Mouse (Mus musculus) fibroblast of lung, adult 2 months (primary cell): ENCODE results near the gene Spint2.

Experiments used
- DNase-seq: peaks from one replicate; pipeline ENCODE4 v3.0.0-alpha.2; 2011; ENCODE audit warnings: low read depth

Gene Spint2

DNA sequence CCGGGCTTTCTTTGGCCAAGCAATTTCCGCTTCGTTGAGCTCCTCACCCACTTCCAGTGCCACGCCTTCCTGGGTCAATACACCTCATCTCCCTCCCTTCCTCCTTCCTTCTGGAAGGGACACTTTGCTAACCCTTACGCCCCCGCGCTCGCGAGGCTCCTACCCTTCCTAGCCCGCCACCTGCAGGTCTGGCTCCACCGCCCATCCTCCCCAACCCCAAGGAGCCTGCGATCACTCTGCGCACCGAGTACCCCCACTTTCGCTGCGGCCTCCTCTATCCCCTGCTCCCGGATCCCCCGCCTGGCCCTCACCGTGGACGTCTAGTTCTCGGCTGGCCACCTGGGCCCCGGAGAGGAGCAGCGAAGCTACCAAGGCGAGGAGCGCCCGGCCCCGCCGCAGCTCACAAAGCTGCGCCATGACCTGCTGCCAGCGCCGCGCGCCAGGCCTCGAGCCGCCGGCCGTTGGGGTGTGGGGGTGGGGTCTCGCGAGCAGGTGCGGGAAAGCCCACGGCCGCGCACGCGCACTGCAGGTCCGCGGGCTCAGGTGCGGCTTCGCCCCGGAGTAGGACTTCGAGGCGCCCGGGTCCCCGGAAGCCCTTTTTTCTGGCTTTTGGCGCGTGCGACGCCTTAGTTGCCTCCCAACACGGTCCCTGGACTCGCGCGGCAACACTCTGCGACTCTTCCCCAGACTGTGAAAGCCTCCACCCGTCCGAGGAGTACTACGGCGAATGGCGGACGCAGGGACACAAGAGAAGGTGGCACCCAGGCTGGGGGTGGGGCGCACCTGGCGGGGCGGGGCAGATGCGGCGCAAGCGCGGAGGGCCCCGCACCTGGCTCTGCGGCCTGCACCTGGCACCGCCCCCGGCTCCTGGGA lies at the start of gene Spint2:
Gene Spint2, minus strand, starts transcription at position 712 of the 873 bp plus-strand sequence.
- DNase-seq, result no peak

DNA sequence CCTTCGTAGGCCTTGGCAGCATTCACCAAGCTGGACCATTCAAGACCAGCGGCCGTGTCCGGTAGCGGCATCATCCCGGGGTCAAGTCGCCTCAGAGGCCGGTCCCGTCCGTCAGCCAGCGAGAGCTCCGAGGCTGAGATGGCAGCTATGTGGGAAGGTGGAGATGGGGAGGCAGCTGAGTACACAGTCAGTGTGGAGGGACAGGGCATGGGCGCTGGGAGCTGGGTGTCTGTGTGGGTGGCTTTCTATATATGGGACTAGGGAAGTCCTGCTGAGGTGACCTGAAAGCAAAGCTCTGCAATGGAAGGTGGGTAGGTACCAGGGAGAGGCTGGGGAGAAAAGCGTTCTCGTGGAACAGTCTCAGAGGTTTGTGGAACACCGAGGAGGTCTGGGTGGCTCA lies 47.3 kb upstream of the Spint2 start:
- DNase-seq, result no peak

DNA sequence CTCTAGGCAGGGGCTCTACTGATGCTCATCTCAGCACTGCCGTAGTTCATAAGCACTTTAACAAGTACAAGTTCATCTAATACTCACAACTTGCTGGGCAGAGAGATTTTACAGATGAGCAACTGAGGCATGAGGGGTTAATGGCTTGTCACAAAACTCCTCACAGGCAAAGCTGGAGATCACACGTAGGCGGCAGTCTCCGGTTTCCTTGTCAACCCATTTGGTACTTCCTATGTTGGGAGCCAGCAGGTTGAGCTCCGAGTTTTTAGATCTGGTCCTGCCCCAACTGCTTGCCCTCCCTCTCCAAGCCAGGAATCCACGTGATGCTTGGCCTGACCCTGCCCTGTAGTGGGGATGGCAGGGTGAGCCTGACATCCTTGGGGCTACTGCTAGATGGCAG lies 45.4 kb upstream of the Spint2 start:
- DNase-seq, result no peak

DNA sequence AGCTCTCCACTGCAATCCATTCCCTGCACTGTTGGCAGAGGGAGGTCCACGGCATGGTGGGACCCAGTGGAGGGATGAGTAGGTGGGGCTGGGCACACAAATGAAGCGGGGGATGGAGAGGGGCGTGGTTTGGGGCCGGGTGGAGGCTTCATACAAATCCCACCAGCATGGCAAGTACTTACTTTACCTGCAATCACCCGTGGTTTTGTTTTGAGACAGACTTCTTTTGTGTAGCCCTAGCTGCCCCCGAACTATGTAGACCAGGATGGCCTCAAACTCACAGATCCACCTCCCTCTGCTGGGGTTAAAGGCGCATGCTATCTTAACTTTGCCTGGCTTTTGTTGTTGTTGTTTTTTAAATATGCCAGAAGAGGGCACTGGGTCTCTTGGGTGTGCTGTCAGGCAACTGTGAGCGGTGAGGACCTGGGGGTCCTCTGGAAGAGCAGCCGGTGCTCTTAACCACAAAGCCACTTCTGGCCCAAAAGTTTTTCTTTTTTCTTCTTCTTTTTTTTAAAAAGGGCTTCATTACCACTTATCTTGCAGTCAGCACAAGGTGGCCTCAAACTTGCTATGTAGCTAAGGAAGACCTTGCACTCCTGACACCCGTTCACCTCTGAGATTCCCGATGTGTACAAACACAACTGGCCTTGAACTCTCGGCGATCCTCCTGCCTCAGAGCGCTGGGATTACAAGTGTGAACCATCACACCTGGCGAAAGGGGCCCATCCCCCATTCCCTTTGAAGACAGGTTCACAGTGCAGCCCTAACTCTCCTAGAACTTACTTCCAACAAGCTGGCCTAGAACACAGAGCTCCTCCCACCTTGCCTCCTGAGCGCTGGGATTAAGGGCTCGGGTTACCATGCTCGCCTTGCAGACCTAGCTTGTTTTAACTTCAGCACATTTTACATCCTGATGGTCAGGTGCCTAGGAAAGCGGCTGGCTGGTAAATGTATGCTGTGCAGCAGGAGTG lies 37.9 kb upstream of the Spint2 start:
- DNase-seq, result no peak

DNA sequence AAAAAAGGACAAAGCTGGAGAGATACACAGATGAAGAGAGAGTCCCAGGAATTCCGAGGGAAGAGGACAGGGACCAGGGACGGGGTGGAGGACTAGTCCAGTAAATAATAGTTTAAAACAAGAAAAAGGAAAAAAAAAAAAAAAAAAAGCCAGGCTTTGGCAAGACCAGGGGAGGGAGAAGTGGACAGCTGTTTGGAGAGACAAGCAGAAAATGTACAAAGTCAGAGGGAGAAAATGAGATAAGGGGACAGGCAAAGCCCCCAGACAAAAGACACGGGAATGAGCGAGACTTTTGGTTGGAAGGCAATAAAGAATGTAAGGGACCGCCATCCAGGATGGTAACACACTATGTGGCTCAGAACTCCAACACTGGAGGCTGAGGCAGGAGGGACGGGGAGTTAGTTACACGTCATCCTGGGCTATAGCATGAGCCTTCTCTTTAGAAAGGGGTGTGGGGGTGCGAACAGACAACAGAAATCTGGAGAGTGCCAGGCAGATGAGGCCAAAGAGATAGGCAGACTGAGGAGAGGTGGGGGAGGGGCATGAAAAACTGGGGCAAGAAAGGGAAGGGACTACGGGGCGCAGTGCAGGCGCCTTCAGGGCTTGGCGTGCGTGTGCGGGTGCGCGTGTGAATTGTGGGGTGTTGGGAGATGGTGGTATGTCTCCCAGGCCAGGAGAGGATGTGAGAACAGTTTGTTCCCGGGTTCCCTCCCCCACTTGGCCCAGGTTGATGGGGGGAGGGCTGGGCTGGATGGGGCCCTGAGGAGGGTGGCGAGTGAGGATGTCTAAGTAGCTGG lies 36.6 kb upstream of the Spint2 start:
- DNase-seq, result no peak

DNA sequence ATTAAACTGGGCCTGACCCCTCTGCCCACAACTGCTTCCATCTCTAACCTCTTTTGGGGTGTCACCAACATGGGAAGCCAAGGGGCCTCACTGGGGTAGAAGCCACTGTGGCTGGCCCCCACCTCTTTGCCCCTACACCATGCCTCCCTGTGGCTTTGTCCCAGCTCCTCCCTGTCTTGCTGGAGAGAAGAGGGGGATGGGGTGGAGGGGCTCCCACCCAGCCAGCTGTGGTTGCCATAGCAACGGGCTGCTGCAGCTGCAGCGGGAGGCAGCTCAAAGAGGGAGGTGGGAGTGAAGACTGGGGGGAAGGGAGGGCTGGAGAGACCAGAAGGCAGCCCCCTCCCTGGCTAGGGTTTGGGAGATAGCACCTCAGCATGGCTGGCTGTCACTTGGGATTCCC lies 35.8 kb upstream of the Spint2 start:
- no peak for DNase-seq

DNA sequence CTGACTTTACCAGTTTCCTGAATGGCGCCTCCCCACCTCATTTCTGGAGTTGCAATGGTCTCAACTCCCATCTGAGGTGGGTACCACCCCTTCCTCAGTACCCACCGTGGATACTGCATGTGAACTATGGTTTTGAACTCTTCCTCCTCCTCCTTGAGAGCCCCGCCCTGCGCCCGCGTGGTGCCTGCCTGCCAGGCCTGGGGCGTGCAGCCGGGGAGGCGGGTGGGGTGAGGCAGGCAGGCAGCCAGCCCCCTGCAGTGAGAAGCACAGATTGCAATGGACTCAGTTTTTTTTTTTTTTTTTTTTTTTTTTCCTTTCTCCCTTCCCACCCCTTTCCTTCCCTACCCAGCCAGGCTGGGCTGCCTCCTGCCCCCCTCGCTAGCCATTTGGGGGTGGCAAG lies 35.3 kb upstream of the Spint2 start:
- DNase-seq, result no peak

DNA sequence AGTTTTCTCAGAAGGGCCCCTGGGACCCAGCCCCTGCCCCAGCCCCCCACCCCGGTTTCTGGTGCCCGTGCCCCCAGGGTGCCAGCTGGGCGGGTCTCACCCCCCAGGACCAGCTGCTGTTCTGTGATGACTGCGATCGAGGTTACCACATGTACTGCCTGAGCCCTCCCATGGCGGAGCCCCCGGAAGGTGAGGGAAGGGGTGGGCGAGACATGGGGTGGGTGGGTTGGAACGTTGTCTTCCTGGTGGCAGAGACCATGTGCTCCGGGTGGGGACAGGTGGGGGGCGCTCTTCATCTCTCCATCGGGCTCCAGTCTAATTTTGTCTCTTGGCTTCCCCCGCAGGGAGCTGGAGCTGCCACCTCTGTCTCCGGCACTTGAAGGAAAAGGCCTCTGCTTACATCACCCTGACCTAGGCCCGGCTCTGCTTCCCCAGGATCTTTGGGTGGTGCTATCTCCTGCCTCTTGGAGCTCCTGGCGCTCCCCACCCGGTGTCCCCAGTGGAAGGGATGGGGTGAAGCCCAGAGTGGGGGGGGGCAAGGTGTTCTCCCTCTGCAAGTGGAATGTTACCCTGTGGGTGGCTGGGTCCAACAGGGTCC lies 34.5 kb upstream of the Spint2 start:
- no peak for DNase-seq

DNA sequence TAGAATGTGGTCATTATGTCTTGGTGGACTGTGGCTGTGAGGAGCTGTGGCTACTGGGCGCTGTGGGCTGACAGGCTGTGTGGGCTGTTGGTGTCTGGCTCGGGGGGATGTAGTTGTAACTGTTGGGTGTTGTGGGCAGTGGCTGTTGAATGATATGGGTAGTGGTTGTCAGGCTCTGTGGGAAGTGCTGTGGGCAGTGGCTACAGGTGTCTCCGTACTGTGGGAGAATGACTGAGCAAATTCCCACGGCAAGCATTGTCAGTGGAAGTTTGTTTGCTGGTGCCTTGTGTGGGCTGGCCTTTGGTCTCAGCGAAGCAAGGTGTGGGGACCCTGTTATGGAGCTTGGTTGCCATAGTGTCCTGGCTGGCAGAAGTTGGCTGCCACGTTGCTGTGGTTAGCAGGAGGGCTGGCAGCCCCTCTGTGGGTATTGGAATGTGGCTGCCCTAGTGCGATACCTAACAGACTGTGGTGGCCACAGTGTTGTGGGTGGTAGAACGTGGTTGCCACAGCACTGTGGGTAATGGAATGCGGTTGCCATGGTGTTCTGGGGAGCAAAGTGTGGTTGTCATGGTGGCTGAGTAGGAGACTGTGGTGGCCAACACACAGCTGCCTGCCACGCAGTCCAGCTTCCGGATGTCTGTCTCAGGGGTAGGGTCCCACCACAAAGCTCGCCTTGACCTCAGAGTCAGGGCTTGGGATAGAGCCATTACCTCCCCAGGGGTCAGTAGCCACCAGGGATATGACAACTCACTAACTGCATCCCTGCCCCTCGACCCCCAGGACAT lies 33.3 kb upstream of the Spint2 start:
- peak; percentile 51 for DNase-seq

DNA sequence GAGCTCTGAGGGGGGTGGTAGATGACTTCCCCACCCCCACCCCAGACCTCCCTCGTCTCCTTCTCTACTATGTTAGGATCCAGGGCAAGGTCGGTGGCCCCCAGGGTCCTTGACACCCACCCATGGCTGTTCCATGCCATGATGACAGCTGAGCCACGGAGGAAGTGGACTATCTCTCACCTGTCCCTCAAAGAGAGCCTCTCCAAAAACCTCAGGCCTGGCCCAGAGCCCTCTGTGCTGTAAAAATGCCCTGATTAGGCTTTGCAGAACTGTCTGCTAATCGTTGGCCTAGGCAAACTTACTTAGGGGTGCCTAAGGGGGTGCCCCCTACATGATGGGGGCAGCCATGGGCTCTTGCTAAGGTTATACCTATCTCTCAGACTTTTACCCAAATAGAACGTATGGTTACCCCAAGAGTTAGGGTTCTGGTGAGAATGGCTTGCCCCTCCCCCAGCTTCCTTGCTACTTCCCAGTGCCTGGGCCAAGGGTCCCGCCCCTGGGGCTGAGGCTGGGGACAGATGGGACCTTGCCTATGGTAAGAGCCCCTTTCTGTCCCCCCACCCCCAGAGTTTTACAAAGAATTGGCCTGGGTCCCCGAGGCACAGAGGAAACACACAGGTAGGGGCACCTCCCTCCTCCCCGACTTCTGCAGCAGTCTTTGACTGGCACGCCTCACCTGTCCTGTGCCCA lies 32.0 kb upstream of the Spint2 start:
- DNase-seq, result no peak

DNA sequence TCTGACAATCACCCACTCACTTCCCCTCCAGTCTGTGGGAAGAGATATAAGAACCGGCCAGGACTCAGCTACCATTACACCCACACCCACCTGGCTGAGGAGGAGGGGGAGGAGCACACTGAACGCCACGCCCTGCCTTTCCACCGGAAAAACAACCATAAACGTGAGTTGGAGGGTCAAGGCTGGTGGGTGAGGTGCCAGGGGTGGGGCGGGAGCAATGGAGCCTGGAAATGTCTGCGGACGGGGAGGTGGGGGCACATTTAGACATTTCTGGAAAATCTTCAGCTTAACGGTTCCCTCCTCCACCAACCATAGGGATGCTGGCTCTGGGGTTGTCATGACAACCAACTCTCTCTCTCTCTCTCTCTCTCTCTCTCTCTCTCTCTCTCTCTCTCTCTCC lies 31.3 kb upstream of the Spint2 start:
- no peak for DNase-seq

DNA sequence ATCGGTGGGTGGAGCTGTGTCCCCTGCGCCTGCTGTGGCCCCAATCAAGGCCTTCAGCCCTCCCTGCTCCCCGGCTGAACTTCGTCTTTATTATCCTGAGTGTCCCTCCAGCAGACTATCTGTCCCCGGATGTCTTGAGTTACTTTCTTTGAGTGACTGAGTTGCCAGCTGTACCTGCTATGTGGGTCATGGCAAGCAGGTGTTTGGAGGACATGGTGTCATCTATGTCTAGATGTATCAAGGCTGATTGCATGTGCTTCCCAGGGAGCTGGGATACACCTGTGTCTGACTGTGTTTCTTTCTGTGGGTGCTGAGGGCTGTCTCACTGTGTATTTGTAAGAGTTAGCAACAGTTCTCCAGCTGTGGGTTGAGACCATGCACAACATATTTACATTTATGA lies 28.0 kb upstream of the Spint2 start:
- DNase-seq, result no peak

DNA sequence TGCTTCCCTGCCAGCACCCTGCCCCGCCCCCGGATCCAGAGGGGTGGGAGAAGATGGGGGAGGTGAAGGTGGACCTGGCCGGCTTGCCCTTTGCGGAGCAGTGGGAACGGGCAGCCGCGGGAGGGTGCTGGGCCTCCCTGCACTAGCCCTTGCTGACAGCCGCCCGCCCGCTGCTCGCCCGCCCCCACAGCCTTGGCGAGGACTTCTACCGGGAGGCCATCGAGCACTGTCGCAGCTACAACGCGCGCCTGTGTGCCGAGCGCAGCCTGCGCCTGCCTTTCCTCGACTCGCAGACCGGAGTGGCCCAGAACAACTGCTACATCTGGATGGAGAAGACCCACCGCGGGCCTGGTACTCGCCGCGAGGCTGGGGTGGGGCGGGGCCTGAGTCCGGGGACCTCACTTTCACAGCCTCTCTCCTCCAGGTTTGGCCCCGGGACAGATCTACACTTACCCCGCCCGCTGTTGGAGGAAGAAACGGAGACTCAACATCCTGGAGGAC lies 27.6 kb upstream of the Spint2 start:
- DNase-seq, result no peak

DNA sequence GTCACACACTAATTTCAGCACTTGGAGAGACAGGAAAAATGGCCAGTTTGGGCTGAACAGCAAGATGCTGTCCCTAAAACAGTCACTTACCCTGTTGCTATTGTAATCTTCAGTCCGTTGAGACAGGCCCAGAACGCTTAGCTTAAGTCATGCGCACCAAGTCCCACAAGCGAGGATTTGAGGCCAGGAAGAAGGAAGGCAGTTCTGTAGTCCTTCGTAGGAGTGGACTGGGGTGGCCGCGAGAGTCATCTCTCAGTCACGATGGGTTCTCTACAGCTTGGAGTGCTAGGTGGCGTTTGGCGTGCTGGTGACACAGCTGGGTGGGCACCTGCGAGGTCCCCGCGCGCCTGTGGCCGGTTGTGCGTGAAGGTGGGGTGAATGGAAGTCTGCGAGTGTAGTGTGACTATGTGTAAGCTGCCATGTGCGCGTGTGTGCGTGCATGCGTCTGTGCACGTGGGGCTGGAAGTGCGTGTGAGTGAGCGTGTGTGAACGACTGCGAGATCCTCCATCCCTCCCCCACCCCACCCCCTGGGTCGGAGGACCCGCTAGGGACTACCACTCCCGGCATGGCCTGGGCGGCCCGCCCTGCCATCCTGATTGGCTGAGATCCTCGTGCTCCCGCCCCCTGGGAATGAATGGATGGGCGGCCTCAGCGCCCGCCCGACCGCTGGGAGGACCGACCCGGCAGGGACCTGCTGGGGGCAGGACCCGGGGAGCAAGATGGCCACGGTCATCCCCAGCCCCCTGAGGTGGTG lies 25.8 kb upstream of the Spint2 start:
- peak; percentile 62 for DNase-seq

DNA sequence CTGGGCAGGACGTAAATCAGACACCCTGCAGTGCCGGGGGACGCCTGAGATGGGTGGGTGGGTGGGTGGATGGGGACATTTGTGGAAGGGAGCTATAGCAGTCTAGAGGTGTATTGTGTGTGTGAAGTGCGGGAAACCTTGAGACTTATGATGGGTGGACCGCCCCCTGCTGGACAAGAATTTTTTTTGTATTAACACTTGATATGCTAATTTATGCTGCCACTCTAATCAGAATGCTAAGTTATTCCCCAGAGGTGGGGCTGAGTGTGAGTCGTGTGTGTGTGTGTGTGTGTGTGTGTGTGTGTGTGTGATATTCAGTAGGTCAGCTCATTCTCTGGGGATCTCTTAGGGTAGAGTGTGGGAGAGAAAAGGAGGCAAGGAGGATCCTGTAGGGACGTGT lies 24.9 kb upstream of the Spint2 start:
- DNase-seq, result no peak

DNA sequence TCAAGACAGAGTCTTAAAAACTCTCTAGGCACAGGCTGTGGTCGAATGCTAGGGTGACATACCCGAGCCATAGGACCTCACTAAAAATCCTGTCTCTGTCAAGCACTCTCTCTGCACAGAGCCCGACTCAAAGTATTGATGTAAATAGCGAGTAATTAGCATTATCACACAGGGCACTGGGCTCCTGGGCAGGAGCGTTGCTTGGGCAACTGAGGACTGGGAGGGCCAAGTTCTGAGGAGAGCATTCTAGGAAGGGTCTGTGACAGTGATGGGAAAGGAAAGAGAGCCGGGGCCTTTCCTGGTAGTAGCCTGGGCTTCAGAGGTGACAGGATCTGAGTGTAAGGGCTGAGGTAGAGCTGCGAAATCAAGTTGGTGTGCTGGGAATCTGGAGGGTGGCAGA lies 24.4 kb upstream of the Spint2 start:
- DNase-seq, result no peak

DNA sequence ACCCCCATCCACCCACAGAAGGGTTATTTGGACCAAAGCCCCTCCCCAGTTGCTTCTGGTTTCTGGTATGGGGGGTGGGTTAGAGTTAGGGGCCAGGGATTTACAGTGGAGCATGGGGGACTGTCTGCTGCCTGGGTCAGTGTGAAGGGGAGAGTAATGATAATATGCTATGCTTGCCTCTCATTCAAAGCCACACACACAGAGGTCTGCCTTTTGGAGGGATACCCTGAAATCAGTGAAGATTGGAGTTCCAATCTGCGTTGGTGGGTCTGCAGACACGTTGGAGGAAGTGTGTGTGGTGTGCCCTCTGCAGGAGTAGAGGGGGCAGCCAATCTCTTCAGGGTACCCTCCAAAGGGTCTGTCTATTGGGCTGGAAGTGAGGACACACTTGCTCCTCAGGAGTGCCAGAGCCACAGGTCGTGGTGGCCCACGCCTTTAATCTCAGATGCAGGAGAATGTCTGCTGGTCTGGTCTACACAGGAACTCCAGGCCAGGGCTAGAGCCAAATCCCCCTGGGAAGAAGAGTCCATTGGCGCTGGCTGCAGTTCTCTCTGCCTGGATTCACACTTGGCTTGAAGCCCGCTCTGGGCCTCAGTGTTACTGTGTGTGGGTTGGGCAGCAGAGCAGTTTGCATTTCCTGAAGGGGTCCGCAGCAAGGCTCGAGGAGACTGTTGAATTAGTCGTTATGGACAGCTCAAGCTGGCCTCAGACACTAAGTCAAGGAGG lies 23.7 kb upstream of the Spint2 start:
- DNase-seq, result no peak

DNA sequence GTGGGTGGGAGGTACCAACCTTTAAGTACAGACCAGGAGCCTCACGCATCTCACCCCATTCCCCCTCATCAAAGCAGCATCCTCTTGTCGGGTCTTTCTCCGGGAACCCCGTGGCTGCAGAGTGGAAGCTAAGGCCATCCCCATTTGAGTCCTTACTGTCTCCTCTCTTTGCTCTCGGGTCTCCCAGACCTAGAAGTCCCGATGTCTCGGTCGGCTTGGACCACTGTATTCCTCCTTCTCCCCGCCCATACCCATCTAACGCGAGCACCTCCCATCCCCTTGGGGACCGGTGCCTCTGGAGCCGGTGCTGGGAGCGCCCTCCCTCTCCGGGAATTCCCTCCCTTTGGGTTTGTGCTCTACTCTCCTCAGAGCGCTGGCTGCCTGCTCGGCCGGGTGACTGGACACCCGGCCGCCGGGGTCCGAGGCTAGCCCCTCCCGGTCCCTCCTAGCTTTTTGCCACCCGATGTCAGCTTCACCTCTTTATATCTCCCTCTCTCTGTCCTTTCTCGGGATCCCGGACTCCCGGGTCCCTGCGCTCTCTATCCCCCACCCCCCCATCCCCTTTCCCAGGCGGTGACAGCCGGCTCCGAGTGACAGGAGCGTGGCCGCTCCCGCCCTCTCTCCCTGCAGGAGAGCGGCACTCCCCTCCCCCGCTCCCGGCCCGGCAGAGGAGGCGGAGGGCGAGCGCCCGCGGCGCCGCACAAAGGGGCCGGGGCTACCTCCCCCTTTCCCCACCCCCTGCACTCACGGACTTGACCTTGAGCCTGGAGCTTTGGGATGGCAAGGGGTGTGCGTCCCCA lies 23.0 kb upstream of the Spint2 start:
- DNase-seq, result no peak
